Mouse (Mus musculus): ENCODE measurements around the gene Ggact. TPM values are rescaled to one million over a fixed set of nuclear protein-coding genes. Genes with fewer than 3 reads are reported as not detected.

Ggact gene
- total RNA-seq, 1 experiment: 13.6 TPM

GRCm38 (mm10) chr14:122903923-122904351 is 9.6 kb downstream of the Ggact start:
- TF ChIP-seq HCFC1 (IDR thresholded peaks at IDR 0.05; ENCODE audit: borderline replicate concordance, insufficient read depth, low read length) (no peak), ZNF384 (IDR thresholded peaks at IDR 0.05; ENCODE audit: low read depth, low read length) (no peak), CHD2 (IDR thresholded peaks at IDR 0.05; ENCODE audit: low read depth, low read length) (no peak), MAFK (IDR thresholded peaks at IDR 0.05; ENCODE audit: insufficient read depth, low read depth, low read length) (no peak), ZC3H11A (IDR thresholded peaks at IDR 0.05; ENCODE audit: borderline replicate concordance, low read depth, low read length) (no peak)
- H3K27ac ChIP-seq (ENCODE audit: insufficient read depth, low read depth, low read length, poor library complexity, severe bottlenecking): no peak overlapping the region
- in situ Hi-C loops (cut with MboI; ENCODE audit: low sequenced_read_pairs in 2 of 2, unreplicated experiment in 2 of 2): no loop called here
- H3K4me1 ChIP-seq (ENCODE audit: control insufficient read depth in 2 of 2, insufficient read depth in 2 of 2, low read length in 2 of 2, poor library complexity in 1 of 2): no peaks in the 10 kb centered on the region
- H3K36me3 ChIP-seq (ENCODE audit: control insufficient read depth, insufficient read depth, low read length, poor library complexity, severe bottlenecking): no peaks in the 10 kb centered on the region
- no peaks in the 10 kb centered on the region for H3K9me3 ChIP-seq (ENCODE audit: control insufficient read depth, insufficient read depth, low read depth, low read length)
- no peak for DNase-seq (ENCODE audit: low read depth, low spot score)
- H3K9ac ChIP-seq (ENCODE audit: insufficient read depth, low read depth, low read length, poor library complexity, severe bottlenecking): no peak overlapping the region
- H3K4me3 ChIP-seq (ENCODE audit: insufficient read depth in 1 of 2, low read depth in 1 of 2, low read length in 2 of 2, poor library complexity in 1 of 2, severe bottlenecking in 1 of 2): no peak overlapping the region

DNA sequence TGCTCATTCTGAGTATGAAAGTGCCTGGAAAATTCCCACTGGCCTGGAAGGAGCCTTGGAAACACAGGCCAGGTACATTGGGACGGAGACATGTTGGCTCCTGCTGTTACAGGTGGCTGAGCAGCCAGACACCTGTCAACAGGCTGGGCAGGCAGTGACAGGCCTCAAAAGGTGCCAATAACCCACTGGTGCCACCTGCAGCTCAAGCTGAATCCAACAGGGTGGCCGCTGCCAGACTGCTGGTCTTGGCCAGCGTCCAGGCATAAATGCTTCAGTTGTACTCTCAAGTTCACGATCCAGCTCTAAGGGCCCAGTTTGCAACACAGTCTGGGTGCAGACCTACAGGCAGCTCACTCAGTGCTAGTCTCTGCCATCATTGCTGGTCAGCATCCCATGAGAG is 10.7 kb downstream of the Ggact start:
- Histone ChIP-seq H3K4me3 (ENCODE audit: insufficient read depth in 1 of 2, low read depth in 1 of 2, low read length in 2 of 2, poor library complexity in 1 of 2, severe bottlenecking in 1 of 2) (no peak overlapping the region), H3K9ac (ENCODE audit: insufficient read depth, low read depth, low read length, poor library complexity, severe bottlenecking) (no peak overlapping the region), H3K27ac (ENCODE audit: insufficient read depth, low read depth, low read length, poor library complexity, severe bottlenecking) (no peak overlapping the region), H3K9me3 (ENCODE audit: control insufficient read depth, insufficient read depth, low read depth, low read length) (no peaks in the 10 kb centered on the region), H3K4me1 (ENCODE audit: control insufficient read depth in 2 of 2, insufficient read depth in 2 of 2, low read length in 2 of 2, poor library complexity in 1 of 2) (no peaks in the 10 kb centered on the region), H3K36me3 (ENCODE audit: control insufficient read depth, insufficient read depth, low read length, poor library complexity, severe bottlenecking) (no peaks in the 10 kb centered on the region)
- in situ Hi-C loops (cut with MboI; ENCODE audit: low sequenced_read_pairs in 2 of 2, unreplicated experiment in 2 of 2): no loop called here
- no peak for TF ChIP-seq ZC3H11A (IDR thresholded peaks at IDR 0.05; ENCODE audit: borderline replicate concordance, low read depth, low read length)
- no peak for TF ChIP-seq MAFK (IDR thresholded peaks at IDR 0.05; ENCODE audit: insufficient read depth, low read depth, low read length)
- no peak for TF ChIP-seq ZNF384 (IDR thresholded peaks at IDR 0.05; ENCODE audit: low read depth, low read length)
- no peak for TF ChIP-seq HCFC1 (IDR thresholded peaks at IDR 0.05; ENCODE audit: borderline replicate concordance, insufficient read depth, low read length)
- TF ChIP-seq CHD2 (IDR thresholded peaks at IDR 0.05; ENCODE audit: low read depth, low read length): no peak
- no peak for DNase-seq (ENCODE audit: low read depth, low spot score)

GRCm38 (mm10) chr14:122902136-122902535 is 11.4 kb downstream of the Ggact start:
- no peak for DNase-seq (ENCODE audit: low read depth, low spot score)
- Histone ChIP-seq H3K9me3 (ENCODE audit: control insufficient read depth, insufficient read depth, low read depth, low read length) (no peaks in the 10 kb centered on the region), H3K9ac (ENCODE audit: insufficient read depth, low read depth, low read length, poor library complexity, severe bottlenecking) (no peak overlapping the region), H3K4me3 (ENCODE audit: insufficient read depth in 1 of 2, low read depth in 1 of 2, low read length in 2 of 2, poor library complexity in 1 of 2, severe bottlenecking in 1 of 2) (no peak overlapping the region), H3K36me3 (ENCODE audit: control insufficient read depth, insufficient read depth, low read length, poor library complexity, severe bottlenecking) (no peaks in the 10 kb centered on the region), H3K27ac (ENCODE audit: insufficient read depth, low read depth, low read length, poor library complexity, severe bottlenecking) (no peak overlapping the region), H3K4me1 (ENCODE audit: control insufficient read depth in 2 of 2, insufficient read depth in 2 of 2, low read length in 2 of 2, poor library complexity in 1 of 2) (no peaks in the 10 kb centered on the region)
- in situ Hi-C loops (cut with MboI; ENCODE audit: low sequenced_read_pairs in 2 of 2, unreplicated experiment in 2 of 2): no loop called here
- TF ChIP-seq ZNF384 (IDR thresholded peaks at IDR 0.05; ENCODE audit: low read depth, low read length) (no peak), CHD2 (IDR thresholded peaks at IDR 0.05; ENCODE audit: low read depth, low read length) (no peak), MAFK (IDR thresholded peaks at IDR 0.05; ENCODE audit: insufficient read depth, low read depth, low read length) (no peak), ZC3H11A (IDR thresholded peaks at IDR 0.05; ENCODE audit: borderline replicate concordance, low read depth, low read length) (no peak)

DNA sequence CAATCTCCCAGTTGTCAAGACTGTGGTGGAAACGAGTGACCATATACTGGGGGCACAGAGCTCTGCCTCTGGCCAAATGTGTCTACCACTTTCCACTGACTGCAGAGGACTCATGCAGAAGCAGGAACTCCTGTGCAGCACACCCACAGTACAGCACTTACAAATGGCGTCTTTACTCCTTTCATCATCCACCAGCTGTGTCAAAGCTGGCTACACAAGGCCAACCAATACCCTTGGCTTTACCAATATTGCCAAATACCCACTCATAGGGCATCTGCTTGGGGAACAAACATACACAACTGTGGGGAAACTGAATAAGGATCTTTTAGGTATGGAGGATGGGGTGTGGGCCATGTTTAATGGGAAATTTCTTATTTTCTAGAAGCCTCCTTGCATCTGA is 11.8 kb downstream of the Ggact start:
- in situ Hi-C loops (cut with MboI; ENCODE audit: low sequenced_read_pairs in 2 of 2, unreplicated experiment in 2 of 2): no loop called here
- Histone ChIP-seq H3K9ac (ENCODE audit: insufficient read depth, low read depth, low read length, poor library complexity, severe bottlenecking) (no peak overlapping the region), H3K27ac (ENCODE audit: insufficient read depth, low read depth, low read length, poor library complexity, severe bottlenecking) (no peak overlapping the region), H3K4me1 (ENCODE audit: control insufficient read depth in 2 of 2, insufficient read depth in 2 of 2, low read length in 2 of 2, poor library complexity in 1 of 2) (no peaks in the 10 kb centered on the region), H3K9me3 (ENCODE audit: control insufficient read depth, insufficient read depth, low read depth, low read length) (no peaks in the 10 kb centered on the region), H3K4me3 (ENCODE audit: insufficient read depth in 1 of 2, low read depth in 1 of 2, low read length in 2 of 2, poor library complexity in 1 of 2, severe bottlenecking in 1 of 2) (no peak overlapping the region), H3K36me3 (ENCODE audit: control insufficient read depth, insufficient read depth, low read length, poor library complexity, severe bottlenecking) (no peaks in the 10 kb centered on the region)
- DNase-seq (ENCODE audit: low read depth, low spot score): no peak
- TF ChIP-seq ZNF384 (IDR thresholded peaks at IDR 0.05; ENCODE audit: low read depth, low read length) (no peak), MAFK (IDR thresholded peaks at IDR 0.05; ENCODE audit: insufficient read depth, low read depth, low read length) (no peak), HCFC1 (IDR thresholded peaks at IDR 0.05; ENCODE audit: borderline replicate concordance, insufficient read depth, low read length) (no peak), ZC3H11A (IDR thresholded peaks at IDR 0.05; ENCODE audit: borderline replicate concordance, low read depth, low read length) (no peak), CHD2 (IDR thresholded peaks at IDR 0.05; ENCODE audit: low read depth, low read length) (no peak)

DNA sequence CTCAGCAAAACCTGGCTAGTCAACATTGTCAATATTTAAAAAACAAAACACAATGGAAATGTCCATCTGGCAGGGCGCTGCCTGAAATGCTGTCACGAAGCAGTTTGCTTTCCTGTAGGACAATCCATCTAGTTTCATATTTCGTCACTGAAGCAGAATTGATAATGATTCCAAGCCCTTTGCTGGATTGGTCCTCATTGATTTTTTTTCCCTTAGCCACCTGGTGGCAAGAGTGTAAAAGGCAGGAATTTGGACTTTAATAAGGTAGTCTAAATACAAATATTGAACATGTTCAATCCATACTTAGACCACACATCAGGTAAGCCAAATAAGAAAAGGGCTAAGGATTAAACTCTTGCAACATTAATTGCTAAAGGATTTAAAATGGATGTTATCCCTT is 12.4 kb downstream of the Ggact start:
- TF ChIP-seq CHD2 (IDR thresholded peaks at IDR 0.05; ENCODE audit: low read depth, low read length) (no peak), ZNF384 (IDR thresholded peaks at IDR 0.05; ENCODE audit: low read depth, low read length) (no peak), HCFC1 (IDR thresholded peaks at IDR 0.05; ENCODE audit: borderline replicate concordance, insufficient read depth, low read length) (no peak), MAFK (IDR thresholded peaks at IDR 0.05; ENCODE audit: insufficient read depth, low read depth, low read length) (no peak), ZC3H11A (IDR thresholded peaks at IDR 0.05; ENCODE audit: borderline replicate concordance, low read depth, low read length) (no peak)

More for the DNA sequence above, 12.4 kb downstream of the Ggact start:
- no peak overlapping the region for H3K4me3 ChIP-seq (ENCODE audit: insufficient read depth in 1 of 2, low read depth in 1 of 2, low read length in 2 of 2, poor library complexity in 1 of 2, severe bottlenecking in 1 of 2)
- in situ Hi-C loops (cut with MboI; ENCODE audit: low sequenced_read_pairs in 2 of 2, unreplicated experiment in 2 of 2): no loop called here
- no peaks in the 10 kb centered on the region for H3K4me1 ChIP-seq (ENCODE audit: control insufficient read depth in 2 of 2, insufficient read depth in 2 of 2, low read length in 2 of 2, poor library complexity in 1 of 2)
- no peaks in the 10 kb centered on the region for H3K36me3 ChIP-seq (ENCODE audit: control insufficient read depth, insufficient read depth, low read length, poor library complexity, severe bottlenecking)
- no peaks in the 10 kb centered on the region for H3K9me3 ChIP-seq (ENCODE audit: control insufficient read depth, insufficient read depth, low read depth, low read length)
- no peak for DNase-seq (ENCODE audit: low read depth, low spot score)
- H3K27ac ChIP-seq (ENCODE audit: insufficient read depth, low read depth, low read length, poor library complexity, severe bottlenecking): no peak overlapping the region
- H3K9ac ChIP-seq (ENCODE audit: insufficient read depth, low read depth, low read length, poor library complexity, severe bottlenecking): no peak overlapping the region

Data from ES-E14 (cell line).